Mouse (Mus musculus) embryonic facial prominence, embryonic 12.5 days (tissue): ENCODE measurements around the gene Hoxb4. TPM values are rescaled to one million over a fixed set of nuclear protein-coding genes. Genes with fewer than 3 reads are reported as not detected.

ENCODE experiments used
- ATAC-seq: fragments of 200-750 bp; cut with Nextera tagmentation; 2 replicates; pipeline ENCODE4 v1.8.0; 2017; ENCODE audit not compliant: insufficient number of reproducible peaks, insufficient read depth, low FRiP score, low TSS enrichment
- H3K27ac ChIP-seq: fragments of 300-500 bp; sonication (generic); 2 replicates; pipeline ENCODE4 v1.5.1; 2016; ENCODE audit warnings: mild to moderate bottlenecking
- H3K27me3 ChIP-seq: fragments of 300-500 bp; sonication (generic); 2 replicates; pipeline ENCODE4 v1.6.1; 2016; ENCODE audit warnings: mild to moderate bottlenecking, moderate library complexity
- H3K36me3 ChIP-seq: fragments of 300-500 bp; sonication (generic); 2 replicates; pipeline ENCODE4 v1.6.1; 2016; ENCODE audit warnings: mild to moderate bottlenecking
- H3K4me1 ChIP-seq: fragments of 300-500 bp; sonication (generic); 2 replicates; pipeline ENCODE4 v1.6.1; 2016
- H3K4me2 ChIP-seq: fragments of 300-500 bp; sonication (generic); replicated peaks from 2 replicates; pipeline ENCODE4 v1.6.1; 2016; ENCODE audit warnings: mild to moderate bottlenecking, moderate library complexity
- H3K4me3 ChIP-seq: fragments of 300-500 bp; sonication (generic); 2 replicates; pipeline ENCODE4 v1.5.1; 2016; ENCODE audit warnings: mild to moderate bottlenecking
- H3K9ac ChIP-seq: fragments of 300-500 bp; sonication (generic); 2 replicates; pipeline ENCODE4 v1.6.1; 2016; ENCODE audit warnings: mild to moderate bottlenecking, moderate library complexity
- H3K9me3 ChIP-seq: fragments of 300-500 bp; sonication (generic); 2 replicates; pipeline ENCODE4 v1.6.1; 2016; ENCODE audit warnings: mild to moderate bottlenecking, moderate library complexity
- WGBS: fragments of 180-500 bp; shearing (Covaris S2); methylation state at CpG from one replicate; pipeline ENCODE4 v1.1.7; 2016; 5-methylcytosine and 5-hydroxymethylcytosine counted together
- polyA plus RNA-seq: library from polyadenylated mRNA; unstranded; fragments of >200 nt; fragmentation: Nextera tagmentation; extraction: Ambion mirVana; gene quantifications from 2 replicates; pipeline ENCODE4 v1.2.1, GENCODE M21; 2016

Hoxb4 gene
- polyA plus RNA-seq, 1 experiment from 2014 or later, result 0.22 TPM

- 0 out of 2 replicates have a peak overlapping the region, but pooled peaks have one; percentile 7 for H3K4me3 ChIP-seq
Observed at GRCm38 (mm10) chr11:96286739-96287385, 31.2 kb upstream of the Hoxb4 start.

GRCm38 (mm10) chr11:96287411-96287810, 30.7 kb upstream of the Hoxb4 start:
- Histone ChIP-seq H3K9me3 (no peaks in the 10 kb centered on the region), H3K27me3 (peaks cover 97% of the 10 kb centered on the region), H3K4me2 (no peak overlapping the region), H3K9ac (no peak overlapping the region), H3K4me1 (0 out of 2 replicates have a peak, but pooled peaks cover 3% of the 10 kb centered on the region), H3K4me3 (no peak overlapping the region), H3K36me3 (no peaks in the 10 kb centered on the region), H3K27ac (no peak overlapping the region)
- WGBS, result under 1% methylated on average over 9 of the region's 9 CpGs
- ATAC-seq, result no peak

More at GRCm38 (mm10) chr11:96286739-96287385, 31.2 kb upstream of the Hoxb4 start:
- Histone ChIP-seq H3K36me3 (no peaks in the 10 kb centered on the region), H3K4me1 (0 out of 2 replicates have a peak, but pooled peaks cover 3% of the 10 kb centered on the region), H3K27ac (no peak overlapping the region), H3K27me3 (peaks cover 97% of the 10 kb centered on the region), H3K4me2 (peak overlapping the region; percentile 21; the same call in 1 of the 2 replicates), H3K9ac (no peak overlapping the region), H3K9me3 (no peaks in the 10 kb centered on the region)
- WGBS, result under 1% methylated on average over 55 of the region's 55 CpGs
- no peak for ATAC-seq

GRCm38 (mm10) chr11:96288455-96289221, 29.4 kb upstream of the Hoxb4 start:
- WGBS, result 4% methylated on average over 1 of the region's 1 CpGs
- Histone ChIP-seq H3K36me3 (no peaks in the 10 kb centered on the region), H3K4me1 (0 out of 2 replicates have a peak, but pooled peaks cover 3% of the 10 kb centered on the region), H3K27ac (no peak overlapping the region), H3K27me3 (peaks cover 97% of the 10 kb centered on the region), H3K9me3 (no peaks in the 10 kb centered on the region), H3K9ac (no peak overlapping the region), H3K4me2 (no peak overlapping the region), H3K4me3 (no peak overlapping the region)
- ATAC-seq, result no peak

- H3K4me1 ChIP-seq, result 0 out of 2 replicates have a peak, but pooled peaks cover 1% of the 10 kb centered on the region
- ATAC-seq, result no peak
Observed at GRCm38 (mm10) chr11:96289293-96289692, 28.8 kb upstream of the Hoxb4 start.

GRCm38 (mm10) chr11:96289837-96290236, 28.2 kb upstream of the Hoxb4 start:
- peaks cover 97% of the 10 kb centered on the region for H3K27me3 ChIP-seq
- H3K9me3 ChIP-seq, result no peaks in the 10 kb centered on the region
- H3K9ac ChIP-seq, result no peak overlapping the region
- 9% methylated on average over 6 of the region's 6 CpGs for WGBS
- ATAC-seq, result no peak
- no peak overlapping the region for H3K4me3 ChIP-seq
- H3K4me1 ChIP-seq, result no peaks in the 10 kb centered on the region
- no peaks in the 10 kb centered on the region for H3K36me3 ChIP-seq
- no peak overlapping the region for H3K4me2 ChIP-seq
- no peak overlapping the region for H3K27ac ChIP-seq

More at GRCm38 (mm10) chr11:96289293-96289692, 28.8 kb upstream of the Hoxb4 start:
- H3K4me2 ChIP-seq, result no peak overlapping the region
- no peaks in the 10 kb centered on the region for H3K9me3 ChIP-seq
- H3K9ac ChIP-seq, result no peak overlapping the region
- H3K4me3 ChIP-seq, result no peak overlapping the region
- peaks cover 97% of the 10 kb centered on the region for H3K27me3 ChIP-seq
- WGBS, result 1% methylated on average over 21 of the region's 21 CpGs
- H3K27ac ChIP-seq, result no peak overlapping the region
- H3K36me3 ChIP-seq, result no peaks in the 10 kb centered on the region

DNA sequence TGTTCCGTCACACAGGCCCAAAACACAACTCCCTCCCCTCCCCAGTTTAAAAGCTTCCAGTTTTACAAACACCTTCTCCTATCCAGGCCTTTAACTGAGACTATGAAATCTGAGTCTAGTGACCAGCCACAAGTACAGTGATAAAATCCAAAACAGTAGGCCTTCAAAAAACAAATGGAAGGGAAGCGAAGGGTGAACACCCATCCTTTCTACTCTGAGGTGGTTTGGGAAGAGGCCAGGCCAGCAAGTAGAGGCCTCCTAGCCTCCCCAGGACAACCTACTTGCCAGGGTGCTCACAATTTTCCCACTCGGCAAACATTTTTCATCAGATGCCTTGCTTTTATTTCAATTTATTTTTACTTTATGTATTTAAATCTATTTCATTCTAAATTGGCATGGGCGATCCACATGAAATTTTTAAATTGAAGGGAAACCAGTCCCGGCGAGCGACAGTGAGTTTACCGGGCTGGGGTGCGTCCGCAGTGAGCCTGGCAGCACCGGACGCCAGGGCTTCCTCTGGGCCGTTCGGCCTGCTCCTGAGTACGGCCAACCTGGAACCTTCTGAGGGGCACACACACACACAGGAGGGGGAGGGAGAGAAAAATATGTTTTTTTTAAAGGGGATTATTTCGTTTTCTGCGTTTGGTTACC, 27.2 kb upstream of the Hoxb4 start:
- no peak overlapping the region for H3K4me2 ChIP-seq
- H3K27me3 ChIP-seq, result peaks cover 96% of the 10 kb centered on the region
- H3K4me1 ChIP-seq, result no peaks in the 10 kb centered on the region
- 2% methylated on average over 17 of the region's 17 CpGs for WGBS
- H3K4me3 ChIP-seq, result no peak overlapping the region
- H3K9me3 ChIP-seq, result no peaks in the 10 kb centered on the region
- no peak for ATAC-seq
- H3K9ac ChIP-seq, result no peak overlapping the region
- no peaks in the 10 kb centered on the region for H3K36me3 ChIP-seq
- H3K27ac ChIP-seq, result no peak overlapping the region

DNA sequence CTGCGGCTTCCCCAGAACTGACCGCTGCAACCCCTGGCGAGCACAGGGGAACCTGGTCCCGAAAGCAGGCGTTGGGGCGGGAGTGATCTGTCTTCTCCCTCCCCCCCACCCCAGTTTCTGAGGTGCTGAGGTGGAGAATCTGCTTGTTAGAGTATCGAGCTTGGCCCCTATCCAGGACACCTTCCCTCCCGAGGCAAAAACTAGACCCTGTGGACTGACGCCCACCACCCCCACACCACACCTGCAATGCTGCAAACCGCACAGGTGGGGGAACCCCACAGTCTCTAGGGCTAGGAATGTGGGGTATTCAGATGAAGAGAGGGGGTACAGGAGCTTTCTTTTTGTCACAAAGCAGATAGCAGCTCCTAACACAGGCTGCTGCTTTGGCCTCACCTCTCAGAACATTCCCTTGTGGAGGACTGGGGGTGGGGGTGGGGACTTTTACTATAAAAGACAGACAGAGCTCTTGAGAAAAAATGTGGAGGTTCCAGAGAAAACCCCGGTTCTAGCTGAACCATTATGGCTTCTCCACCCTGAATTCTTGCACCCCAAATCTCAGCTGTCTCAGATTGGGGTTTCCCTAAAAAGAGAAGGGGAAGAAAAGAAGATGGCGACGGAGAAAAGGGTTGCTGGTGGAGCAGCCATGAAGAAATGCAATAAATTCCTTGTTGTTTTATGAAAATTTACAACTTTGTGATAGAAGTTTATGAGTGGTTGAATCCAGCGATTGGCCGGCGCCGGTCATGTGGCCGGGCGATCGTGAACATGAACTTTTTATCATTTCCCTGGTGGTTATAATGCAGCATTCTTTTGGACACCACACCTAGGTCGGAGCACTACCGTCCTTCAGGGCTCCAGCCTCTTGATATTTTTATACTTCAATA, 26.1 kb upstream of the Hoxb4 start, which contains the start of gene Hoxb6:
Gene Hoxb6, plus strand, starts transcription at position 796 of the 884 bp plus-strand sequence.
- Histone ChIP-seq H3K27me3 (peaks cover 96% of the 10 kb centered on the region), H3K27ac (no peak within 1 kb of the TSS), H3K9me3 (no peaks in the 10 kb centered on the region), H3K4me2 (no peak within 1 kb of the TSS), H3K4me1 (no peaks in the 10 kb centered on the region), H3K4me3 (no peak within 1 kb of the TSS), H3K36me3 (no peaks in the 10 kb centered on the region), H3K9ac (no peak within 1 kb of the TSS)
- WGBS, result 2% methylated on average over 22 of the region's 22 CpGs
- ATAC-seq, result no peak

- no peak overlapping the region for H3K4me3 ChIP-seq
- no peak overlapping the region for H3K4me2 ChIP-seq
- ATAC-seq, result no peak
- no peak overlapping the region for H3K27ac ChIP-seq
- H3K9ac ChIP-seq, result no peak overlapping the region
- no peaks in the 10 kb centered on the region for H3K9me3 ChIP-seq
- no peaks in the 10 kb centered on the region for H3K4me1 ChIP-seq
- no peaks in the 10 kb centered on the region for H3K36me3 ChIP-seq
- peaks cover 96% of the 10 kb centered on the region for H3K27me3 ChIP-seq
- 1% methylated on average over 12 of the region's 12 CpGs for WGBS
Observed at GRCm38 (mm10) chr11:96292565-96293301, 25.3 kb upstream of the Hoxb4 start.

DNA sequence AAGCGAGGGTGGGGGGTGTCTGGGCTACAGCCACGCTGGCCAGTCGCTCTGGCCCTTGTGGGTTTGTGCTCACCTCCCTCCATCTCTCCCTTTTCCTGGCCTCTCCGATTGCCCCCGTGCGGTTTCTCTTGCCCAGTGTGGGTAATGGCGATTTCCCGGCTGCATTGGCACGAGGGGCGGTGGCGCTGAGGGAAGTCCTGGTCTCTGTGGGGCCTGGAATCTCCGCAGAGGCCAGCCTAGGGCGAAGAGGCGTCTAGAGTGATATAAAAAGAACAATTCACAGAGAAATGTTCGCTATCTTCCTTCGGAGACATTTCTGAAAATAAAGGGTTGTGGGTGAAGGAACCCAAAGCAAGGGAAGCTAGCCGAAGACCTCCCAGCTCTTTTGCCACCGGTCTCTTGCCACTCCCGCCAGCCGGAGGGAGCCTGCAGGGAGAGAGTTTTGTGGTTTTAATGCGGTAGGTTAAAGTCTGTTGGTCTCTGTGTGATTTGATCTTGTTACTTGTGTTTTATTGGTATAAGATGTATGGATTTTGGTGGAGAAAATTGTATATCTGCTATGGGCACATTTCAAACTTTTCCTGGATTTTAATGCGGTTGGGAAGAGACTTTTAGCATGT, 24.7 kb upstream of the Hoxb4 start:
- Histone ChIP-seq H3K27ac (no peak overlapping the region), H3K9ac (no peak overlapping the region), H3K36me3 (no peaks in the 10 kb centered on the region), H3K9me3 (no peaks in the 10 kb centered on the region), H3K27me3 (peaks cover 96% of the 10 kb centered on the region), H3K4me2 (no peak overlapping the region), H3K4me3 (no peak overlapping the region), H3K4me1 (no peaks in the 10 kb centered on the region)
- WGBS, result 1% methylated on average over 22 of the region's 22 CpGs
- ATAC-seq, result no peak
